Mouse (Mus musculus) kidney, adult 2 months (tissue): ENCODE data around the gene Dmd. TPM values are rescaled to one million over a fixed set of nuclear protein-coding genes. Genes with fewer than 3 reads are reported as not detected.
A peak's percentile ranks its signal among the peaks of the same experiment; 100 is the strongest.

ENCODE experiments used
- DNase-seq: peaks from one replicate; pipeline ENCODE4 v3.0.0; 2021
- H3K27ac ChIP-seq: fragments of 200-500 bp; 2 replicates; pipeline ENCODE4 v1.5.1; 2012; ENCODE audit warnings: low read depth, low read length, control low read depth, inconsistent platforms; ENCODE audit not compliant: insufficient read depth
- H3K27me3 ChIP-seq: fragments of 200-500 bp; replicated peaks from 2 replicates; pipeline ENCODE4 v1.6.1; 2012; ENCODE audit warnings: mild to moderate bottlenecking, moderate library complexity, low read length, inconsistent platforms; ENCODE audit not compliant: control insufficient read depth, insufficient read depth
- H3K36me3 ChIP-seq: fragments of 200-500 bp; 2 replicates; pipeline ENCODE4 v1.6.1; 2012; ENCODE audit warnings: mild to moderate bottlenecking, moderate library complexity, low read length, inconsistent platforms; ENCODE audit not compliant: control insufficient read depth, insufficient read depth
- H3K4me1 ChIP-seq: fragments of 200-500 bp; 2 replicates; pipeline ENCODE4 v1.6.1; 2011; ENCODE audit warnings: low read length; ENCODE audit not compliant: control insufficient read depth, insufficient read depth
- H3K4me3 ChIP-seq: fragments of 200-500 bp; 2 replicates; pipeline ENCODE4 v1.5.1; 2011; ENCODE audit warnings: mild to moderate bottlenecking, low read depth, low read length, control low read depth; ENCODE audit not compliant: insufficient read depth
- CTCF ChIP-seq: fragments of 200-500 bp; conservative IDR thresholded peaks from 2 replicates; pipeline ENCODE4 v1.5.1; 2011; ENCODE audit warnings: low read depth, mild to moderate bottlenecking, control low read depth, low read length, moderate library complexity, mixed read lengths; ENCODE audit not compliant: insufficient read depth, insufficient read length
- POLR2A ChIP-seq: fragments of 200-500 bp; IDR thresholded peaks from one replicate; pipeline ENCODE4 v1.6.1; 2011; ENCODE audit warnings: low read depth, low read length, control low read depth
- WGBS: fragments of 180-500 bp; shearing (Covaris S2); methylation state at CpG from one replicate; pipeline ENCODE4 v1.1.7; 2018; 5-methylcytosine and 5-hydroxymethylcytosine counted together
- polyA plus RNA-seq: library from polyadenylated mRNA; depleted of rRNA; stranded (reverse); fragments of >200 nt; gene quantifications from 2 replicates; pipeline ENCODE4 v1.2.3, GENCODE M21; 2012

Gene Dmd
- polyA plus RNA-seq, 1 experiment = 6.6 TPM

DNA sequence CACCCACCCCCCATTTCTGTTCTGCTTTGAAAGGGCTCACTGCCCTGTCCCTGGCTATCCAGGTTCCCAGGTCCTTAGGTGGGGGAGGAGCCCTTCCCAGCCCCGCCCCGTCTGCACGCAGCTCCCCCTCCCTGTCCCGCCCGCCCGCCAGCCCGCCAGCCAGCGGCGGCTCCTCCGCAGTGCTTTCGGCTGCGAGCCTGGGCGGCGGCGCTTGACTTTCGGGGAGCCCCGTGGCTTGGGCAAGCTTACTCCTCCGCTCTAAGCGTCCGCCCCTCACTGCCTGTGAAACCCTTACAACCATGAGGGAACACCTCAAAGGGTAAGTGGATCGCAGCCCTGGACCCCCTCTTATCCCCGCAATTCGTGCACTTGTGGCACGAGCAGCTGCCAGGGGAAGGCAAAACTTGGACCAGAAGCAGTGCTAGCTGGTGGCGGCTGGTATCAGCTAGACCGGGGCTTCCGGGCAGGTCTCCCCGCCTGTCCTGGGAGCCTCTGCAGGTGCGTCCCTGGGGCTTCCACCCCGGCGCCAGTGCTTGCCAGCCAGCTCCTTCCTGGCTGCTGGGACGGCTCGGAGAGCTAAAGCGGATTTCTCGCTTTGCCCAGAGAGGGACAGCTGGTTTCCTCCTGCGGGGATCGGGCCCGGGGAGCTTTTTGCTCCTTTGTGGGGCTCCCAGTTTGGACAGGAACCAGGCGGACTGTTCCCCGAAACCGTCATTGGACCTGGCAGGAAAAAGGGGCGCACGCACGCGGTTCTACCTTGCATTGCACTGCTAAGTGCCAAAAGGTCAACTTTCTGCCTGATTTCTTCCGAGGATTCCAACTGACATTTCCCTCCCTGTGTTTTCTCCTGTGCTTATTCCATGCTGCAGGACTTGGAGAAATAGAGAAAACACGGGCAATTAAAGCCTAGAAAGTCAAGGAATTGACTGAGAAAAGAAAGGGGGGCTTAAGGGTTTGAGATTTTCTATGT is 2099.8 kb downstream of the Dmd start:
- peak; percentile 57 for DNase-seq
- Histone ChIP-seq H3K27ac (peak overlapping the region; percentile 68), H3K36me3 (no peaks in the 10 kb centered on the region), H3K4me3 (peak overlapping the region; percentile 80), H3K4me1 (peaks cover 3% of the 10 kb centered on the region; the same call in 1 of the 2 replicates), H3K27me3 (no peaks in the 10 kb centered on the region)
- 2% methylated on average over 39 of the region's 47 CpGs for WGBS
- TF ChIP-seq POLR2A = no peak
- TF ChIP-seq CTCF = no peak

DNA sequence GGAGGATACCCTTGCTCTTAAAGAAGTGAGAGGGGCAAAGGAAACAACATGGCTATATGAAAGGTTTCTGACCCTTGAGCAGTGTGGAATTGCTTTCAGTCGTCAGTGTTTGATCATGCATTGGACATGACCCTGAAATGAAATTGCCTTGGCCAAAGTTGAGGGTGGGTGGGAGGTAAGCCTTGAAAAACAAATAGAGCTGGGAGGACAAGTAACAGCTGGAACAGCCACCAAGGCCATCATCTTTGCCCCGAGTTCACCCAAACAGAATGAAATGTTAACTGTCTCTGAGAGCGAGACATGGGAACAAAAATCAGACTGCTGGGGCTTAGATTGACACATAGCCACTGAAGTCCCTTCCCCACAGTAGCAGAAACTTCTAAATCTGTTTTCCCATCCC is 2100.9 kb downstream of the Dmd start:
- H3K4me3 ChIP-seq = peak overlapping the region; percentile 35
- TF ChIP-seq CTCF = no peak
- peaks cover 3% of the 10 kb centered on the region; the same call in 1 of the 2 replicates for H3K4me1 ChIP-seq
- peak; percentile 18 for DNase-seq
- H3K27ac ChIP-seq = no peak overlapping the region
- no peaks in the 10 kb centered on the region for H3K36me3 ChIP-seq
- 37% methylated on average over 3 of the region's 3 CpGs for WGBS
- H3K27me3 ChIP-seq = no peaks in the 10 kb centered on the region

DNA sequence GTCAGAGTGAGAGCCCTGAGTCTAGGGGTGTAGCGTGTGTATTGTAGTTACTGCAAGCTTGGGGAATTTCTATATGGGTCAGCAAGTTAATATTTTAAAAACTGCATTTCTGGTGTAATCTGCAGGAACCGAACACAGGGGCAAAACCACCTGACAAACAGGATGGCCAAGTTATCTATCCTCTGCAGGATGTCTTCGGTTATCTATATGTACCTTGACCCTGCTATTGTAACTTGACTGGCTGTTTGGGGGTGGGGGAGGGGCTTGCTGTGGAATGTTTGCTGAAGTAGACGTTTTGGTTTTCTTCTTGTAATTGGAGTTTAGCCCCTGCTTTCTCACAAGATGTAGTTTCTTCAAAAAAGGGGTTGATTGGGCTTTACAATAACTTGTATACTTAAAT is 2124.9 kb downstream of the Dmd start:
- WGBS = 46% methylated on average over 4 of the region's 4 CpGs
- Histone ChIP-seq H3K36me3 (no peaks in the 10 kb centered on the region), H3K27me3 (no peaks in the 10 kb centered on the region), H3K4me3 (no peak overlapping the region), H3K4me1 (no peaks in the 10 kb centered on the region), H3K27ac (no peak overlapping the region)
- no peak for DNase-seq
- TF ChIP-seq CTCF = no peak

DNA sequence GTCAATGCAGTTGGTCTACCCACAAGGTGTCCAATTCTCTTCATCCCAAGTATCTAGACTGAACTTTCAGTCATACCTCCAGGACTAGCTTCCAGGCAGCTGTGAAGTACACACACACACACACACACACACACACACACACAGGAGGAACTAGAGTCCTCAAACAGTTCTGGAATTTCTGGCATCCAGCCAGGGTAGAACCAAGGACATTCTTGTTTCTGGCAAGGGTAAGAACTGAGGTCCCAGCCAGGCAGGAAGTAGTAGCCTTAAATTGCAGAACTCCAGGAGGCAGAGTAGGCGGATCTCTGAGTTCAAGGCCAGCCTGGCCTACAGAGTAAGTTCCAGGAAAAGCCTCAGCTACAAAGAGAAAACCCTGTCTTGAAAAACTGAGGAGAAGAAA is 2128.2 kb downstream of the Dmd start:
- TF ChIP-seq POLR2A (no peak), CTCF (no peak)
- Histone ChIP-seq H3K27me3 (no peaks in the 10 kb centered on the region), H3K27ac (no peak overlapping the region), H3K4me1 (no peaks in the 10 kb centered on the region), H3K36me3 (no peaks in the 10 kb centered on the region), H3K4me3 (no peak overlapping the region)
- DNase-seq = peak; percentile 57
- 57% methylated on average over 1 of the region's 1 CpGs for WGBS

DNA sequence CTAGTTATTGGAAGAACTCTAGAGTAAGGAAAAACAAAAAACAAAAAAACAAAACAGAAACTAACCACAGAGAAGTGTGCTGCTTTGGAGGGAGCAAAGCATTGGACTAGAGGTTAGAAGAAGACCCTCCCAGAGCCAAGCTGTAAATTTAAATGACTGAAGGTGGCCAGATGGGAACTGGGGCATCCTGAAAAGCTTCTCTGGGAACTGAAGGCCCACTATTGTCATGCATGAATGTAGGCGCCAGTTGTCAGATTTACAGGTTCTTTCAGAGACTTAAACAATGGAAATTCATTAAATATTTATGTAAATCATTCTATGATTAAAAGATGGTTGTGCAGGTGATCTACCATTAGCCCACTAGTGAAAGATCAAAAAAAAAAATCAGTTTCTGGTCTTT is 2128.9 kb downstream of the Dmd start:
- Histone ChIP-seq H3K4me1 (no peaks in the 10 kb centered on the region), H3K4me3 (no peak overlapping the region), H3K27ac (no peak overlapping the region), H3K27me3 (no peaks in the 10 kb centered on the region), H3K36me3 (no peaks in the 10 kb centered on the region)
- DNase-seq = no peak
- TF ChIP-seq CTCF = no peak
- TF ChIP-seq POLR2A = no peak
- 100% methylated on average over 1 of the region's 1 CpGs for WGBS

DNA sequence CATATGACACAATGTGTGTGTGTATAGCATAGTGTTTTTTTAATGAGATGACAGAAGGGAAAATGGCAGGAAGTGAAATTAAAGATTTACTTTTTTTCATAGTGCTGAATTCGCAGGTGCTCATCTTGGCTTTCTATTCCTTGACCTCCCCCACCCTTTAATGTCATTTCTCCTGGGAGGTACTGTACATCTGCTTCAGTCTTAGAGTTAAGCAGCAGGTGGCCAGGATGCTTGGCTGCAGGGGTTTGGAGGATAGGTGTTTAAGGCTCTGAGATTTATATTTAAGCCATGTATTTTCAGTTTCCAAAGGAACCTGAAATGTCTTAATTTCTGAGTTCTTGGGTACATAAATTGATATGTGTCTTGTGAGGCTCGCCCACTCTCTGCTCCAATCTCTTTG is 2130.5 kb downstream of the Dmd start:
- no peak overlapping the region for H3K4me3 ChIP-seq
- no peaks in the 10 kb centered on the region for H3K27me3 ChIP-seq
- H3K4me1 ChIP-seq = no peaks in the 10 kb centered on the region
- DNase-seq = no peak
- H3K27ac ChIP-seq = no peak overlapping the region
- H3K36me3 ChIP-seq = no peaks in the 10 kb centered on the region
- TF ChIP-seq POLR2A (no peak), CTCF (no peak)
- WGBS = 80% methylated on average over 2 of the region's 2 CpGs

DNA sequence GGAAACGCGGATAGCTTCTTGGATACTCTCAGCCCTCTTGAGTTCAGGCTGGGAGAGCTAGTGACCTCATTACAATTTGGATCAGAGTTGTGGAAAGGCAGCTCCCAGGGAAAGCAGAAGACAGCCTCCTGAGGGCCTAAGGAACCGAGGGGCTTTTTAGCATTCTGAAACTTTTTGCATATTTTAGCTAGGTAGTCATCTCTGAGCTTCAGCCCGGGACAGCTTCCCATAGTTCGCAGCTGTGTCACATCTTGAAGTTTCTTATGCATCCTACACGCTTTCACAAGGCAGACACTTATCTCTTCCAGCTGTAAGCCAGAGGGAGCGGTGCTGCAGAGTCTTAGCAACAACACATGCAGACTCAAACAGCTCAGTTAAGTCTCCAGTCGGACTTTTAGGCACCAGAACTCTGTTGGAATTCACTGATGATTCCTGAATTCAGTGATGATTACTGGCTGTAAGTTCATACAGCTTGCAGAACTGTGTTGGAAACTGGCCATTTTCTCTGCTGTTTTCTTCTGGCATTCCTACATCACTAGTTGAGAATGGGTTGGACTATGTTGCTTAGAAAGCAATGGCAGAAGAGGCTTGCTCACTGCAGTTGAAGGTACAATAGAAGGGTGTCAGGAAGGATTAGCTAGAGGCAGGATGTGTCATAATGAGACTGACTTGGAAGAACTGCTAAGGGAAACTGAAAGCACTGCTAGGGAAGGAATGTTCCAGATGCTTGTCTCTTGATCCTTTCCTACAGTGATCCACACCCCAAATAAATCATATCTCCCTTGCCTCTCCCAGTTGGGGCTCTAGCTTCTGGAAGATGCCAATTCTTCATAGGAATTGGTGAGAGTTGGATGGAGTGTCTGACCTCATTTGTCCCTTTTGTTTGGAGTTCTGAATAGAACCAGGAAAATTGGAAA is 2135.8 kb downstream of the Dmd start:
- Histone ChIP-seq H3K36me3 (no peaks in the 10 kb centered on the region), H3K27me3 (no peaks in the 10 kb centered on the region), H3K27ac (no peak overlapping the region), H3K4me3 (no peak overlapping the region), H3K4me1 (no peaks in the 10 kb centered on the region)
- TF ChIP-seq CTCF = no peak
- no peak for DNase-seq
- 77% methylated on average over 8 of the region's 8 CpGs for WGBS
